Mouse (Mus musculus): ENCODE results near the gene Eva1b.
"Not testable (repeated sequence)": the region's sequence is repeated elsewhere in the genome, so short reads cannot be mapped to it uniquely, and the experiment has no call there.

GRCm38 (mm10) chr4:126165092-126165491 is 17.5 kb downstream of the Eva1b start:
- not testable (repeated sequence) for TF ChIP-seq POLR2A (IDR thresholded peaks at IDR 0.05; ENCODE audit: borderline replicate concordance, insufficient read depth, low read length); CTCF (IDR thresholded peaks at IDR 0.05; ENCODE audit: borderline replicate concordance, insufficient read depth, low read depth, low read length)

Data from cerebellum, adult 2 months (tissue).